Mouse (Mus musculus) adrenal gland (tissue): ENCODE results near the gene Atp8a2.
"Not testable (repeated sequence)": the region's sequence is repeated elsewhere in the genome, so short reads cannot be mapped to it uniquely, and the experiment has no call there.

ENCODE experiments used
- intact Hi-C: fragments of 180-260 bp; cut with DNase I; formaldehyde crosslinking; loops from one replicate; pipeline ENCODE4 v1.15.1; 2025

The Atp8a2 gene

DNA sequence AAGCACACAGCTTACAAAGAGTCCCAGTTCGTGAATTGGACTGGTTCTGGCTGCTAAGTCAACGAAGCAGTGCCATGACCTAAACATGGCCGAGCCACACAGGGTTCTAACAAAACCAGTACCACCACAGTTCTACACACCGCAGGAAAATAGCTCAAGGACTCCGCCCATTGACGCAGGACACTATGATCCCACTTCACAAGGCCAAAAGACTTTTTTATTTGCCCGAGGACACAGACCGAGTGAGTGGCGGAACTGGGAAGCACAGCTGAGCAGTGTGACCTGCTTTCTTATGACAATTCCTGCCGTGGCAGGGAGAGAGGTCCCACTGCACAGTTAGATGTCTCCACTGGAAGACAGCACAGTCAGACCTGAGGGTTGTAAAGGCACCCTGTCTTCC lies 548.4 kb downstream of the Atp8a2 start:
- intact Hi-C loops, result no loop called here

GRCm38 (mm10) chr14:59646826-59647697 lies 549.9 kb downstream of the Atp8a2 start:
- intact Hi-C loops, result no loop called here

DNA sequence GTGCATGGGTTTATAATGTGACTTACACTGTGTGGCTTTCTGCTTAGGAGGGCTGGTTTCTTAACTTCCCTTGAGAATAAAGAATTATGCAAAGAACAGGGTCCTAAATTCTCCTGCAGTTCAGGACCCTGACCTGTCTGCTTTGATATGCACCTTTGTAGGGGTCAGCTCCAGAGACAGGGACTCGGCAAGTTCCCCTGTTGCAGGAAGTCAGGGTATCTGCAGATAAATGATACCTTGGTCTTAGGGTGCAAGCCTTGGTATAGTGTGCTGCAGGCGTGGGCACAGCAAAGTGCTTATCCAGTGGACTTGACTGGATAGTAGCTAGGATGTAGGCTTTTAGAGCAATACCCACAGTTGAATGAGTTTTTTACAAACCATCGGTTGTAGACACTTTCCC lies 552.1 kb downstream of the Atp8a2 start:
- intact Hi-C loops, result no loop called here

DNA sequence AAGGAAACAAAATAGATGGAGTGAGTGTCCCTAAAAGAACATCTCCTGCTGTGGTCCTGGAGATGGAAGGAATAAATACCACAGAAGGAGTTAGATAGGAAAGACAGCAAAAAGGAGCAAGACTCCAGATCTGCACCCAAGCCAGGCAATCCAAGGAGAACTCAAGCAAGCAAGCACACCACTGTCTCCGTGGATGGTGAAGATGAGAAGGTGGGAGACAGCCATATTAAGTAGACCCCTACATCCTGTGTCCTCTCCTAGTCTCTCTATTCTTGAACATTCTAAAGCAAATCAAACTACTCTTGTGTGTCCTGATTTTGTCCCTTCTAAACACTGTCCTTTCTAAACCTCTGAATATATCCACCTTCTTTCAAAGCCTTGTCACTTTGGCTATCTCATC lies 552.8 kb downstream of the Atp8a2 start:
- intact Hi-C loops, result no loop called here

DNA sequence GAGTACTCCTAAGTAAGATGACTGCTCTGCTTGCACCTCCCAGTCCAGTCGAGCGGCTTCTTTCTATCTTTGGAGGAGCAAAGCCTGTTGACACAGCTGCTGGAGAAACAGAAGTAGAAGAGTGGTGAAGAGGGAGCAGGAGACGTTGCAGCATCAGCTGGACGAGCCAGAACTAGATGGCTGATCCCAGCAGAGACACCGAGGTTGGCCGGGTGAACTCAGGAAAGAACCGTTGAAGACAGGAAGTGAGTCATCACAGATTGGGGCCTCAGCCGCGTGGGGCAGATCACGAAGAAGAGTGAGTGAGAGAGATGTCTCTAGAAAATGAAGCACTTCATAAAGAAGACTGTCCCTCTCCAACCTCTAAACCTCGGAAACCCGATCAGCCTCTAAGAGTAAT lies 553.4 kb downstream of the Atp8a2 start:
- intact Hi-C loops, result no loop called here

GRCm38 (mm10) chr14:59641856-59642255 lies 555.1 kb downstream of the Atp8a2 start:
- intact Hi-C loops, result no loop called here

GRCm38 (mm10) chr14:59638906-59639703 lies 557.9 kb downstream of the Atp8a2 start:
- intact Hi-C loops, result no loop called here

GRCm38 (mm10) chr14:59633988-59634387 lies 563.0 kb downstream of the Atp8a2 start:
- intact Hi-C loops, result no loop called here

GRCm38 (mm10) chr14:59633295-59633898 lies 563.6 kb downstream of the Atp8a2 start:
- intact Hi-C loops, result no loop called here

DNA sequence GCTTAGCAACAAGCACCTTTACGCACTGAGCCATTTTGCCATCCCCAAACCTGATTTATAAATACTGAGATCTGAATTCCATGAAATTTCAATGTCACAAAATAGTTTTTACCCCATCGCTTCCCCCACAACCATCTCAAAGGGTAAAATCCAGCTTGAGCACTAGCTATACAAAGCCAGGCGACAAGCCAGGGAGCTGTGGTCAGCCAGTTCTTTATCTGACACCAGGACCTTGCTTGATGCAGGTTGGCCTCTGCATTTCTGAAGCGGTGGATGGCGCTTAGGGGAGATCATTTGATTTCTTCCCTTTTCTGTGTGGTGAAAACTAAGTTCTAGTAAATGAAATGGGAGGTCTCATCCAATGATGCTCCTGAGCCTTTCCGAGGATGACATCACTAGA lies 564.9 kb downstream of the Atp8a2 start:
- intact Hi-C loops, result no loop called here

DNA sequence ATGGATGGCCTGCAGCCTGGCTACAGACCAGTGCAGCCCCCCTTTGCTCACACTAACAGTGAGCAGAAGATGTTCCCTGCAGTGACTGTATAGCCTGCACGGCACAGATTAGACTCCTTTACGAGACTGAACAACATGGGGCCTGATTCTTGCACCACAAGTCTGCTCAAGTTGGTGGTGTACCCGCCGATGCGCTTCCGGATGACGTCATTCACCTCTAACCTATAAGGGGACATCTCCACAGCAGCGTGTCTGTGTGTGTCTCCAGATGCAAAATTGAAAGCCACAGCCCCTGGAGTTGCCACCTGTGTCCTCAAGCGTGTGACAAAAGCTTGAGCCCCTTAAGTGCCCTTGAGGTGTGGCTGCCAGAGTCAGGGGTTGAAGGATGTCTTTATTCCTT lies 566.9 kb downstream of the Atp8a2 start:
- intact Hi-C loops, result no loop called here

DNA sequence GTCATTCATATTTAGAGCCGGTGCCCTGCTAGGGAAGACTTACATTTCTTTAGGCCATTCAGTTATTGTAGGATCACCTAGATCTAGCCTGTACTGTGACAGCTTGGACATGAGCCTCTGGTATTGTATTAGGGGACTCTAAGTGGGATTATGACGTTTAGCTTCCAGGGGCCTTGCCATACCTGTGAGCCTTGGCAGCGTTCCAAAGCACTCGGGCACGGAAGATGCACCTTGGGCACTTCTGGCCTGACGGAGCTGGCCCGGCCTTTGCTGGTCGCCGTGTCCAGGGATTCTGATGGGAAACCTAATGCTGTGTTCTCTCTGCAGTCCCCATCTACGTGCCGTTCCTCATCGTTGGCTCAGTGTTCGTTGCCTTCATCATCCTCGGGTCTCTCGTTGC lies 567.7 kb downstream of the Atp8a2 start:
- intact Hi-C loops, result no loop called here

DNA sequence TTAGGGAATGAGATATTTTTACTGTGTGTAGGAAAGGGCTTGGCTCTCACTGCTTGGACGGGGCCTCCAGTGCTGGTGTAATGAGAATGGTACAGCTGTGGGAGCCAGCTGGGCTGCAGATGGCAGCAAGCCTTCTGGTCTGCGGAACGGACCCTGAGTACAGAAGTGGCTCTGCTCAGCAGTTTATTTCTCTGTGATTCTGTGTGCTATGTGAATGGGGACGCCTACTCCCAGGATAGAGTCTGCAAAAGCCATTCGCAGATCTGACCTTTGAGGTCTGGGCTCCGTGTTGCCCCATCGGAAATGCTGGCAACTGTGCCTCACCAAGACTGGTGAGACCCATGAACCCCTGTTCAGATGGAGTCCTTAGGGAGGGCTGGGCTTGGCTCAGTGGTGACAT lies 569.2 kb downstream of the Atp8a2 start:
- intact Hi-C loops, result no loop called here

GRCm38 (mm10) chr14:59627142-59627680 lies 569.8 kb downstream of the Atp8a2 start:
- intact Hi-C loops, result no loop called here

- intact Hi-C loops, result no loop called here
Measured at GRCm38 (mm10) chr14:59626711-59627110, 570.3 kb downstream of the Atp8a2 start.

DNA sequence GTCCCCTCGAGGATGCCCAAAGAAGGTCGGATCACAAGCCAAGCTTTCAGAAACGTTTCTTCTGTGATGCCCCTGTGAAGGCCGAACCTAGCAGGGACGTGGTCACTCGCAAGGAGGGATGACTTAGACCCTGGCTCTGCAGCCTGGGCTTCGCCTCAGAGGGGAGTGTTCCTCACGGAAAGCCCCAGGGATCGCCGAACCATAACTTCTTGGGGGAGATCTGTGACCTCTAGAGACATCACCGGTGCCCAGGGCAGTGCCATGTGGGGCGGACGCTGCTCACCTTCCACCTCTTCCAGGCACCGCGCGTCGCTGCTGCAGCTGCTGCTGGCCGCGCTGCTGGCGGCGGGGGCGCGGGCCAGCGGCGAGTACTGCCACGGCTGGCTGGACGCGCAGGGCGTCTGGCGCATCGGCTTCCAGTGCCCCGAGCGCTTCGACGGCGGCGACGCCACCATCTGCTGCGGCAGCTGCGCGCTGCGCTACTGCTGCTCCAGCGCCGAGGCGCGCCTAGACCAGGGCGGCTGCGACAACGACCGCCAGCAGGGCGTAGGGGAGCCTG lies 571.1 kb downstream of the Atp8a2 start:
- intact Hi-C loops, result no loop called here

- intact Hi-C loops, result no loop called here
Measured at GRCm38 (mm10) chr14:59625158-59625805, 571.7 kb downstream of the Atp8a2 start, which contains the start of gene Shisa2. Gene Shisa2 (plus strand): TSS chr14:59625308.

- intact Hi-C loops, result no loop called here
Measured at GRCm38 (mm10) chr14:59624326-59624885, 572.6 kb downstream of the Atp8a2 start.

DNA sequence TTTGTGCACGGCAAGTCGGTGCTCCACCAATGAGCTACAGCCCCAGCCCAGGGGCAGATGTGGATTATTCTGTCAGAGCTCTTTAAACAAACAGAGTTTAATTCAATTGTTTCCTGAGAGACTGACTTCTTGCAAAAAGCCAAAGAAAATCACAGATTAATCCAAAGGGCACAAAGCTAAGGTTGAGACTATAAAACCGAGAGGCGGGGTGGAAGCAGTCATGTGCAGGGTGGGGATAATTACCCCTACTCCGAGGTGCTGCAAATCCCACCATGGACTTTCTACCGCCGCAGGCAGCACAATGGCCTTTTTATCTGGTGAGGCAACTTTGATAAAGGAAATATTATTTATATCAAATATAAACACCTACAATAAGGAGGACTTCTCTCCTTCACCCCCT lies 580.2 kb downstream of the Atp8a2 start:
- intact Hi-C loops, result no loop called here

- intact Hi-C loops, result not testable (repeated sequence)
Measured at GRCm38 (mm10) chr14:59614149-59614548, 582.8 kb downstream of the Atp8a2 start.
